Mouse (Mus musculus): Measurements from ENCODE around the gene Nop9. TPM values are rescaled to one million over a fixed set of nuclear protein-coding genes. Genes with fewer than 3 reads are reported as not detected.
"Not testable (repeated sequence)": the region's sequence is repeated elsewhere in the genome, so short reads cannot be mapped to it uniquely, and the experiment has no call there.

Gene Nop9
- total RNA-seq, 2 experiments from 2014 or later: 10.5 to 12.5 TPM

GRCm38 (mm10) chr14:55724411-55724871 lies 21.1 kb upstream of the Nop9 start:
- intact Hi-C loops (cut with DNase I): no loop called here
- no peak for DNase-seq (ENCODE audit: low spot score in 2 of 2)

- no peak for DNase-seq (ENCODE audit: low spot score in 2 of 2)
- intact Hi-C loops (cut with DNase I): no loop called here
These were observed 19.2 kb upstream of the Nop9 start for GRCm38 (mm10) chr14:55726261-55726660.

- DNase-seq (ENCODE audit: low spot score in 2 of 2): no peak
- intact Hi-C loops (cut with DNase I): no loop called here
These were observed 17.4 kb upstream of the Nop9 start for GRCm38 (mm10) chr14:55727889-55728685.

GRCm38 (mm10) chr14:55730116-55730515 lies 15.4 kb upstream of the Nop9 start:
- no peak for DNase-seq (ENCODE audit: low spot score in 2 of 2)
- intact Hi-C loops (cut with DNase I): no loop called here

GRCm38 (mm10) chr14:55730531-55731032 lies 14.9 kb upstream of the Nop9 start:
- intact Hi-C loops (cut with DNase I): no loop called here
- no peak for DNase-seq (ENCODE audit: low spot score in 2 of 2)

- DNase-seq (ENCODE audit: low spot score in 2 of 2): no peak
- intact Hi-C loops (cut with DNase I): no loop called here
These were observed 11.6 kb upstream of the Nop9 start for GRCm38 (mm10) chr14:55733889-55734288.

GRCm38 (mm10) chr14:55734869-55735268 lies 10.6 kb upstream of the Nop9 start:
- no peak for DNase-seq (ENCODE audit: low spot score in 2 of 2)
- intact Hi-C loops (cut with DNase I): no loop called here

- intact Hi-C loops (cut with DNase I): no loop called here
These were observed 10.2 kb upstream of the Nop9 start for GRCm38 (mm10) chr14:55735334-55735733.

GRCm38 (mm10) chr14:55735758-55736157 lies 9.7 kb upstream of the Nop9 start:
- intact Hi-C loops (cut with DNase I): no loop called here

More at GRCm38 (mm10) chr14:55735334-55735733, 10.2 kb upstream of the Nop9 start:
- no peak for DNase-seq (ENCODE audit: low spot score in 2 of 2)

GRCm38 (mm10) chr14:55737086-55737687 lies 8.3 kb upstream of the Nop9 start:
- no peak for DNase-seq (ENCODE audit: low spot score in 2 of 2)
- intact Hi-C loops (cut with DNase I): no loop called here

More at GRCm38 (mm10) chr14:55735758-55736157, 9.7 kb upstream of the Nop9 start:
- DNase-seq (ENCODE audit: low spot score in 2 of 2): no peak

- intact Hi-C loops (cut with DNase I): no loop called here
- peak; percentile 77 to 84 for DNase-seq (ENCODE audit: low spot score in 2 of 2)
These were observed 1.8 kb upstream of the Nop9 start for GRCm38 (mm10) chr14:55743711-55744110.

- DNase-seq (ENCODE audit: low spot score in 2 of 2): no peak
- intact Hi-C loops (cut with DNase I): loop anchor here (1.0 kb wide), 1 partner anchor 64 kb away; no protein-coding TSS in a partner anchor
These were observed 356 bp downstream of the Nop9 start for GRCm38 (mm10) chr14:55745861-55746237.

GRCm38 (mm10) chr14:55747051-55747847 lies 1.8 kb downstream of the Nop9 start:
- intact Hi-C loops (cut with DNase I): no loop called here
- DNase-seq (ENCODE audit: low spot score in 2 of 2): no peak

- intact Hi-C loops (cut with DNase I): no loop called here
- no peak for DNase-seq (ENCODE audit: low spot score in 2 of 2)
These were observed 12.1 kb downstream of the Nop9 start for GRCm38 (mm10) chr14:55757566-55757965.

- intact Hi-C loops (cut with DNase I): no loop called here
- DNase-seq (ENCODE audit: low spot score in 2 of 2): no peak
These were observed 12.9 kb downstream of the Nop9 start, which contains the start of gene Cideb for GRCm38 (mm10) chr14:55758363-55758784. Gene Cideb, minus strand, starts transcription at chr14:55758458.

- intact Hi-C loops (cut with DNase I): not testable (repeated sequence)
- peak; percentile 76 to 82 for DNase-seq (ENCODE audit: low spot score in 2 of 2)
These were observed 14.7 kb downstream of the Nop9 start for GRCm38 (mm10) chr14:55760156-55760555.

- DNase-seq (ENCODE audit: low spot score in 2 of 2): no peak
- intact Hi-C loops (cut with DNase I): no loop called here
These were observed 15.7 kb downstream of the Nop9 start, which contains the start of gene Ltb4r2 for GRCm38 (mm10) chr14:55761163-55761562. Gene Ltb4r2, plus strand, starts transcription at chr14:55761428.

GRCm38 (mm10) chr14:55762001-55762821 lies 16.7 kb downstream of the Nop9 start:
- DNase-seq (ENCODE audit: low spot score in 2 of 2): peak; percentile 47 to 49
- intact Hi-C loops (cut with DNase I): no loop called here

GRCm38 (mm10) chr14:55763166-55763565 lies 17.7 kb downstream of the Nop9 start:
- DNase-seq (ENCODE audit: low spot score in 2 of 2): no peak
- intact Hi-C loops (cut with DNase I): no loop called here
